Mouse (Mus musculus) stomach, postnatal 0 days (tissue): Measurements from ENCODE around the gene 0610030E20Rik.

Source experiments
- CTCF ChIP-seq: IDR thresholded peaks from 2 replicates; pipeline ENCODE4 v1.5.1; 2016; ENCODE audit warnings: antibody characterized with exemption, low read depth, mild to moderate bottlenecking, moderate library complexity
- EP300 ChIP-seq: optimal IDR thresholded peaks from 2 replicates; pipeline ENCODE3; 2016; ENCODE audit warnings: antibody characterized with exemption

DNA sequence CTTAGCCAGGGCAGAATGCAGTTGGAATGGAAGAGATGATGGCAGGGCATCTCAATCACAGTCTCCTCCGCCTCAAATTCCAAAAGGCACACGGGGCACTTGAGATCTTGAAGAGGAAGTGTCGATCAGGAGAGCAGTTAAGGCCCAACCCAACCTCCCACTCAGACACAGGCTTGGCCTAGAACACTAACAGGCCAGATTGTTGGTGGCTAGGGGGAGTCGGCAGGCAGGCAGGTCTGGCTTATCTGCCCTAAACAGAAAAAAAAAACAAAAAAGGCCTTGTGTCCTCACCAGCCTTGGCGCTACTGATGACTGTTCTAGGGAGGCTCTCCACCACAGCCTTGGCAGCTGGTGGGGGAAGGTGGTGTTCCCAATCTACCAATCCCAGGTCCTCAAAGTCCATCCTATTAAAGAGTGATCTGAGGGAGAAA is 14.0 kb downstream of the 0610030E20Rik start:
- TF ChIP-seq CTCF, result no peak
- no peak for TF ChIP-seq EP300
